Mouse (Mus musculus) lung, postnatal 25 days (tissue): ENCODE results near the gene Grm4.
A peak's percentile ranks its signal among the peaks of the same experiment; 100 is the strongest.

Experiments
- DNase-seq: peaks from one replicate; pipeline ENCODE4 v3.0.0; 2022; ENCODE audit warnings: low spot score

Grm4 gene

GRCm38 (mm10) chr17:27488173-27488823, 32.9 kb downstream of the Grm4 start:
- DNase-seq, result no peak

DNA sequence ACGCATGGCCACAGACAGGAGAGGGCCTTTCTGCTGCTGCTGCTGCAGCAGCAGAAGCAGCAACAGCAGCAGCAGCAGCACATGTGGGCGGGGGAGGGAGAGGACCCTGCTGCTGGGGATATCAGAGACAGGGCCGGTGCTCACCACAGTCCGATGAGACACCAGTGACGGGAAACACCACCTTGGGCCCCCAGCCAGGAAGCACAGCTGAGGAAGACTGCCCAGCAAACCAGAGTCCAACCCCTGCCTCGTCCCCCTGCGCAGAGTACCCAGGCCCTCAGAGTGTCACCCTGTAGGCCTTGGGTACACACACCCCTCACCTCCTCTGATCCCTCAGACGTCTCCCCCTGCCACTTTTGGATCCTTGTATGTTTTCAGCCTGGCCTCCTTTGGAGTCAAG, 35.3 kb downstream of the Grm4 start:
- DNase-seq, result no peak

- DNase-seq, result no peak
Observed at GRCm38 (mm10) chr17:27483571-27483970, 37.6 kb downstream of the Grm4 start.

GRCm38 (mm10) chr17:27480143-27481103, 40.8 kb downstream of the Grm4 start:
- DNase-seq, result peak; percentile 10

- no peak for DNase-seq
Observed at GRCm38 (mm10) chr17:27475650-27476049, 45.6 kb downstream of the Grm4 start.

DNA sequence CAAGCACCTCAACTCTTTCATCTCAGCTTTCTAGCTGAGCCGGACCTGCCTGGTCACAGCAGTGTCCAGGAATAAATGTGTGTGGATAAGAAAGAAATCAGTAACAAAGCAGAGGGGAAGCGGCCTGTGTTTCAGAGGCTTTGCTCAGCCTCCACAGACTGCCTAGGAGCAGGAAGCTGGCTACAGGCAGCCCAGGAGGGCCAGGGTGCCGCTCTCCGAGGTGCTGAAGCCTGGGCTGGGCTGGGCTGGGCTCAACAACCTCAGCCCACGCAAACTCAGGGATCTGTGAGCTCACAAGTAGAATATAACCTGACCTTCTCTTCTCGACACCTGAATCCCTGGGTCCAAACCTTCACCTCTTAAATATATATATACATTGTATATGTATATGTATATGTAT, 54.6 kb downstream of the Grm4 start:
- no peak for DNase-seq

GRCm38 (mm10) chr17:27465924-27466323, 55.3 kb downstream of the Grm4 start:
- no peak for DNase-seq

DNA sequence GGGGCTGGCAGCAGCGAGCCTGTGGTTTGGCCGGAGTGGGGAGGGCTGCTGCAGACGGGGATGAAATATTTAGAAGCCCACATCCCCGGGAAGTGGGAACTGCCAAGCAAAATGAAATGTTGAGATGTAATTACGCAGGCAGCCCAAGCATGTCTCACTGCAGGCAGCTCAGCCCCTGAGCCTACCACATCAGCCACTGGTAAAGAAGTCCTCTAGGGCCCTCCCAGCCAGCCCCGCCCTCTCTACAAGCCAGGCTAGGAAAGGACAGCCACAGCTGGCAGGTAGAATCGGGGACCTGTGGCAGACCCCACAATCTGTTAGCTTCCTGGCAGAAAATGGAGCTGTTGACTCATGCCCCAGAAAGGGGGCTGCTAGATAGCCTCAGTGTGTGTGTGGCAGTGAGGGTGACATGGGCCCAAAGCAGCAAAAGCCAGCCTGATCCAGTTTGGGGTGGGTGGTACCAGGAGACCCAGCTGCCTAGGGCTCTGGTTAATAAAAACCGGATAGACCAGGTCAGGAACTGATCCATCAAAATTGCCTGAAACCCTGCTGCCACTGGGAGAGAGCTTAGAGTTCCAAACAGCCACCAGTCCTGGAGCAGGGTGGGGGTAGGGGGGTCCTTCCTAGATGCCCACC, 56.8 kb downstream of the Grm4 start:
- DNase-seq, result no peak

DNA sequence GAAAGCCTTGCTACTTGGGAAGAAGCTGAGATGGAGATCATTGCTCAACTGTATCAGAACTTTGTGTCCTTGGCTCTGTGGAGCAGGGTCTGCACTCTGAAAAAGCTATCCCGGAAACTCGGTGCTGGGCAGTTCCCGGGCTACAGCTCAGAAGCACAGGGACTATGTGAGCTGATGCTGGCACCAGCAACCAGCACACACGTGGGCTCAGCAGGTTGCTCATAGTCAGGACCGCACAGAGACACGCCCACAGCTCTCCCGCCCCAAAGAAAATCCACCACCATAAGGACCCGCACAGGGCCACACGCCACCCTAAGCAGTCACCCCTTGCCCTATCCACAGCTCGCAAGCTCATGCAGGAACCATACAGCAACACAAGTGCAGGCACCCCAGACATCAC, 61.2 kb downstream of the Grm4 start:
- no peak for DNase-seq

GRCm38 (mm10) chr17:27459241-27459640, 62.0 kb downstream of the Grm4 start:
- no peak for DNase-seq

- no peak for DNase-seq
Observed at GRCm38 (mm10) chr17:27457863-27458494, 63.2 kb downstream of the Grm4 start.

DNA sequence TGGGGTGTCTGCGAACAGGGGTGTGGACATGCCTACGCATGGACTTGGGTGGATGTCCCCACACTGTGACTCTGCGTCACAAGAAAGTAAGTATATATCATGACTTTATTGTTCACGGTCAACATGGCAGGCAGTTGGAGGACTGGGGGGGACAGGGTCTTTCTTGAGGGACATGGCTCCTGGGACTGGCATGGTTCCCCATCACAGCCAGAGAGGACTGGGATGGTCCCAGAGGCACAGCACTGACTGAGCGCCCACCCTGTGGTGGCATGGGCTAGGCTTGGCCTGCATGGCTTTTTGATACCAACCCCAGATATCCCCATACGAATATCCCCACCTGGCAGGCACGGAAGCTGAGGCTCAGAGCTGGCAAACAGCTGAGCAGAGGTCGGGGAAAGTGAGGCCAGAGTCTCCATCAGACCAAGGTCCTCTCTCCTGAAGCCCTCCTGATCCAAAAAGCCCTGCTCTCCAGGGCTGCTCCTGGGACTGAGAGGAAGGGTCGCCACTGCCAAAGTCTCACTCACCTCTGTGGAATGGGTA, 64.1 kb downstream of the Grm4 start:
- DNase-seq, result no peak

- DNase-seq, result no peak
Observed at GRCm38 (mm10) chr17:27456364-27456763, 64.8 kb downstream of the Grm4 start.

DNA sequence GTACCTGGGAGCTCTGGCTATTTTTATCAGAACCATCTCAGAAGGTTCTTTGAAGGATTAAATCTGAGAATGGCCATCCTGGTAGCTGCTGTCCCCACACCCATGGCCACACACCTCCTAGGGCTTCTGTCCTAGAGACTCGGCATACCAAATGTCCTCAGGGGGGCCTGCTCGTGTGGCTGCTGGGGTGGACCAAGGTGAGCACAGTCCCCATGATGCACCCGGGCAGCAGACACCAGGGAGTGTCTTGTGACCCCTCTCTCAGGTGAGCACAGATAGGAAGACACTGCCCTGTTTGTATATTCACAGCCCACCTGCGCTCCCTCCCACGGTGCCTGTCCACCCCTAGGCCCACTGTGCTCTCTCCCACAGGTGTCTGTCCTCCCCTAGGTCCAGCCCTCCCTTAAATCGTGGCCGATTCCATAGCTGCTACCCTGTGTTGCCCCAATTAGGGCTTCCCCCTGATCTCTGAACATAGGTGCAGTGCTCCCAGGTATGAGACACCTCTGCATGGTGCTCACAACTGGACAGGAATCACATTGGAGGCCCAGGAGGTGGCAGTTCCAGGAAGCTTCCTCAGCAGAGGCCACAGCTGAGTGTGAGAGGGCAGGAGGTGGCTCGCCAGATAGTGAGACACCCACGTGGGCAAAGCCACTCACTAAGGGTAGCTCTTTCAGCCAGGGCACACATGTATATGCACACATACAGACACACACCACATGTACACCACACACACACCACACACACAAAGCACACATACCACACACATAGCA, 66.0 kb downstream of the Grm4 start:
- DNase-seq, result no peak

GRCm38 (mm10) chr17:27454396-27454795, 66.8 kb downstream of the Grm4 start:
- DNase-seq, result no peak

- DNase-seq, result no peak
Observed at GRCm38 (mm10) chr17:27453045-27453444, 68.2 kb downstream of the Grm4 start.

GRCm38 (mm10) chr17:27451787-27452186, 69.4 kb downstream of the Grm4 start:
- DNase-seq, result no peak

DNA sequence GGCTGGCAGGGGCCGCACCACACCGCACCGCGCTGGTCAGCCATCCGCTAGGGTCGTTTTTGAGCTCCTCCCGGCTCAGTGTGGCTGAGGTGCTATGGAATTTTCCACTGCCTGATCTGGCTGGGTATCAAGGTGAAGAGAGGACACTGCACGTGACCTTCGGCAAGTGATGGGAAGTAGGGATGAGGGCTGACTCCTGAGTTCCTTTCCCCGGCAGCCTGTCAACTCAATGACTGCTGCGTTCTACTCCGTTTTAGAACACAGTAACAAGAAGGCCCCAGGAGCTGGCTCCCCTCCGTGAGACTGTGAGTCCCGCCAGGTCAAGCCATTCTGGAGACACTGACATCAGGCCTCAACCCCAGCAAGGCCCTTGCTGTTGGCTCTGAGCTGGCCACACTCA, 70.0 kb downstream of the Grm4 start:
- no peak for DNase-seq

GRCm38 (mm10) chr17:27449757-27450330, 71.4 kb downstream of the Grm4 start:
- no peak for DNase-seq

GRCm38 (mm10) chr17:27448749-27449148, 72.5 kb downstream of the Grm4 start:
- no peak for DNase-seq
